Mouse (Mus musculus) small intestine, adult 2 months (tissue): ENCODE data around the gene Cry2.
A peak's percentile ranks its signal among the peaks of the same experiment; 100 is the strongest.

Experiments
- CTCF ChIP-seq: fragments of 200-500 bp; IDR thresholded peaks from 2 replicates; pipeline ENCODE4 v1.5.1; 2012; ENCODE audit warnings: low read depth, mild to moderate bottlenecking, control low read depth, inconsistent platforms, low read length, moderate library complexity, mixed read lengths; ENCODE audit not compliant: insufficient replicate concordance, insufficient read length; ENCODE audit errors: extremely low read depth
- POLR2A ChIP-seq: fragments of 200-500 bp; IDR thresholded peaks from 2 replicates; pipeline ENCODE4 v1.6.1; 2012; ENCODE audit warnings: low read depth, mild to moderate bottlenecking, control low read depth, inconsistent platforms, low read length, moderate library complexity

- TF ChIP-seq POLR2A (peak; percentile 57), CTCF (no peak)
Observed at GRCm38 (mm10) chr2:92459141-92459920, 25.5 kb upstream of the Cry2 start.
